Mouse (Mus musculus) urinary bladder, adult 18-20 months (tissue): Measurements from ENCODE around the gene Emsy.

Source experiments
- DNase-seq, 2 experiments: peaks; one replicate each; pipeline ENCODE4 v3.0.0; 2022; ENCODE audit warnings: low spot score in 2 of 2, mixed read lengths in 2 of 2

Emsy gene

DNA sequence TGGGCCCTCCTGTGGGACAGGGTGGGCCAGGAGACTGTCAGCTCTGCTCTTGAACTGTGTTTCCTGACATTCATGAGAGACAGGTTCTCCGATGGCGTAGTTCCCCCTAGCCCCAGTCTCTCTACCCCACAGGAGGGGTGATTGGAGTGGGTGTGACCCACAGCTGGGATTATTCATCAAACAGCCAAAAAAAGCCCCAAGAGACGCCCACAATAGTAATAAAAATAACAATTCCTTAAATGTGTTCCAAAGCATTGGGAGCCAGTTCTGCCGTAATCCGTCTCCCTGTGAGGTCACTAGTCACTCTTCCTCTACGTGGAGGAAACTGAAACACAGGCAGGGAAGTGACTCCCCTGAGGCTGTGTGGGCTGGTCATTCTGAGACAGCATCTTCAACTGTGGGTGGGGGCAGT lies 113.8 kb downstream of the Emsy start:
- no peak for DNase-seq

DNA sequence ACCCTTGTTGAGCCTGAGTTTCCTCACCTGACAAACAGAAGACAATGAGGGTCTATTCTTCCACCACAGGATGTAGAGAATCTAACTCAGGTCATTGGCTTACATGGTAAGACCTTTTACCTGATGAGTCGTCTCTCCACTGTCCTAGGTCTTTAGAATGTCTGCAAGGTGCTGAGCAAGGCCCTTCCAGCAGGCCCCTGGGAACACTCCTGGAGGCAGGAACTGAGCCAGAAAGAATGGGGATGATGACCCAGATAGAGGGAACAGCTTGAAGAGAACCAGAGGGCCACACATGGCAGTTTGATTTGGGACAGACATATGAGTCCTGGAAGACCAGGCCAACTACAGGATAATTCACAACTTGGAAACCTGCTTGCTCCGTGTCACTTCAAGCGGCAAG lies 114.3 kb downstream of the Emsy start:
- DNase-seq, result no peak

DNA sequence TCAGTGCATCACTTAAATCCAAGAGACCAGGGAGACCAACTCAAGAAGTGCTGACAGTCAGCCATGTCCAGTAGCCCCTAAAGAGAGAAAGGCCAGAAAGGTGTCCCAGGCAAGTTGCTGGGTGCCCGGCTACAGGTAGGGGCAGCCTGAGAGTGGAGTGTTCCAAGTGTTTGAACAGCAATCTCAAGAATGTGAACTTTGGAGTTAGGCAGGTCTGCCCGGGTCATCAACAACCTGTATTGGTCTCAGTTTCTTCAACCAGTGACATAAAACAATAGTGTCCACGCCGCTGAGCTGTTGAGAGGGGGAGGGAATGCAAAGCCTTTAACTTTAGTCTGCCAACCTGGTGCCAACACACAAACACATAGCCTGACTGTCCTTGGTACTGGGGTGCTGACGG lies 115.0 kb downstream of the Emsy start:
- DNase-seq, result no peak

DNA sequence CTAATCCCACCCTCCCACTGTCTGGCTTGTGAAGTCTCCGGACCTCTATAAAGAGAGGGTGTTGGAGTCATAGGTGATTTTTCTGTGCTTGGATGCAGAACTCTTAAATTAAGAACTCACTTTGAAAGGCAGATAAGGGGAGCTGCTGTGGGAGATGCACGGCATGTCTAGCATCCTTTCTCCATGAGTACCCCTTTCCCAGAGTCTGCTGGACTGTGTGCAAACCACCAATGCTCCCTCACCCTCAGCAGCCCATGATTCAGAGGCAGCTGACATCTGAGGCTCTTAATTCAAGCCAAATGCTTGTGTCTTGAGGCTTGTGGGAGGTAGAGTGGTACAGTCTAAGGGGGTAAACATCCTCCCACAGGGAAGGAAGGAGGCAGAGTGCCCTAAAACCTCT lies 115.7 kb downstream of the Emsy start:
- DNase-seq, result no peak

DNA sequence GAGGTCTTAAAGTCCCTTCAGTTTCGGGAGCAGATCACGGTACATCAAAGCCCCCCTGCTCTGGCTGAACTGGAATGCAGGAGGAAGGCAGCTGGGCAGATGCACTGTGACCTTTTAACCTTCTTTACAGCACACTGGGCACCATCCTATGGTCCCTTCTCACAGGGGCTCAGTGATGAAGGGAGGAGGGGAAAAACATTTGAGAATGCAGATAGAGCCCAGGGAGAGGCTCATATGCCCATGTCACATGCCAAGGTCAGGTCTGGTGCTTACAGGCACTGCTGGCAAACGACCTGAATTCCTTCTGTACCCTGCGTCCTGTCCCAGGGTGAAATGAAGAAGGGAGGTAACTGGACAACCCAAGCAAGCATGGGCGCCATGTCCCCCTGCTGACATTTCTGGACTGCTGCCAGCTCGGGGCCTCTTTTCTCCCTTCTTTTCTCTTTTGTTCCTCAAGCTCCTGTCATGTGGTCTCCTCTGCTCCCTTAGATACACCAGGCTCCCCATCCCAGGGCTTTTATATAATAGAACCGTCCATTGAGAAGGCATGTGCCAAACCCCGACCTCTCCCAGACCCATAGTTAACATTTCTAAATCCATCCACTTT lies 118.5 kb downstream of the Emsy start:
- no peak for DNase-seq

DNA sequence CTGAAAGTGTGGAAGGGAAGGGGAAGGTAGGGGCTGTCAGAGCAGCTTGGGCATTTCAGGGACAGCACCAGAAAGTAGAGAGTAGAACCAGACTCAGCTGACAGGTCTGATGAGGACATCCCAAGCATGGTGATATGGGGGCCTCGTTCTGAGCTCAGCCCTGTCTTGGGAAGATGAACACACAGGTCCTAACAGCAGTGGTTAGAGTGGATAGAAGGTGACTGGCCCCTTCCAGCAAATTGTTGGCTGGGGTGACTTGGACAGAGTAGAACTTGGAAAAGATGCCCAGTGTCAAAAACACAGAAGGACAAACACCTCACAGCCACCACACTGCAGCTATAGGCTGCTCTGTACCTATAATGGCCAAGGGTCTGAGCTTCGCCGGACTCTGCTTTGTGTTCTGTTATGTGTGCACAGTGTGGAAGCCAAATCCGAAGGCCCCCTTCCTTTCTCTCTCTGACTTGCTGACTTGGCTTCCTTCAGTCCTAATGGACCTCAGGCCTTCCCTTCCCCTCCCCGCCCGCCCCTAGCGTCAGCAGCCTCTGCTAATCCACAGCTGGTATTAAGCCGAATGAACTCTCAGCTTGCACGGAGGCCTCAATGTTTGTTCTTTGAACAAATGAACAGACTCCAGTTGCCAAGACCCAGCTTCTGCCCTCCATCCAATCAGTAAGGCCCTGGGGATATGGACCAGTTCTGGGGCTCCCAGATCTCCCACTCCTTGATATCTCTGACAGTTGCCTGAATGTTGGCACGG lies 119.2 kb downstream of the Emsy start:
- DNase-seq, result no peak
